Mouse (Mus musculus) urinary bladder, postnatal 10 days (tissue): ENCODE results near the gene Chpf.
A peak's percentile ranks its signal among the peaks of the same experiment; 100 is the strongest.

ENCODE experiments used
- DNase-seq: peaks from one replicate; pipeline ENCODE4 v3.0.0; 2022; ENCODE audit warnings: low spot score

Gene Chpf

DNA sequence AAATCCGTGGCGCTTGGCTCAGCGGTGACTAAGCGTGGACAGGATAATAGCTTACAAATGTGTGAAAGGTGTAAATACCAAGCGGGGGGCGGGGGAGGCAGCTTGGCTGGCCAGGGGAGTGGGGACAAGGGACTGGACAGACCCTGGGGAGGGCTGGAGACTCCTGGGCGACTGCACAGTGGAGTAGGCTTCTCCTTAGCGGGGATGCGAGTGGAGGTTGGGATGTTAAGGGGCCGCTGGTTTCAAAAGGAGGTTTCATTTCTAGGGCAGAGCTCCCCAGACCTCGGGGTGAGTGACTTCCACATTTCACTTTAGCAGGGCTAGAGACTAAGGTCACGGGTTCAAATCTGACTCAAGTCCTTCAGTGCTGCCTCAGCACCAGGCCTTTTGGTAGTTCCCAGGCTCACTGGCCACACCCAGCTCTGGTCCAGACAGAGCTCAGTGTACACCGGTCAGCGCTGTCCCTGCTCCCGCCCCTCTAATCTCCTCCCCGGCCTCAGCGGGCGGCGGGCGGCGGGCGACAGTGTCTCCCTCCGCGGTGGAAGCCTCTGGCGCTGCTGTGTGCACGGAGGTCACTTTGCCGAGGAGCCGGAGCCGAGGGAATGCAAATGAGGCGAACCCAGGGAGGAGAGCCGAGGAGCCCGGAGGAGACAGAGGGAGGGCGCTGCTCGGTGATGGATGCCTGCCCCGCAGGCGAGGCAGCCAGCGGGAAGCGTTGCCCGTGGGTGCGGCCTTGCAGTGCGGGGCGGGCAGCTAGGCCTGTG, 20.9 kb downstream of the Chpf start:
- no peak for DNase-seq

DNA sequence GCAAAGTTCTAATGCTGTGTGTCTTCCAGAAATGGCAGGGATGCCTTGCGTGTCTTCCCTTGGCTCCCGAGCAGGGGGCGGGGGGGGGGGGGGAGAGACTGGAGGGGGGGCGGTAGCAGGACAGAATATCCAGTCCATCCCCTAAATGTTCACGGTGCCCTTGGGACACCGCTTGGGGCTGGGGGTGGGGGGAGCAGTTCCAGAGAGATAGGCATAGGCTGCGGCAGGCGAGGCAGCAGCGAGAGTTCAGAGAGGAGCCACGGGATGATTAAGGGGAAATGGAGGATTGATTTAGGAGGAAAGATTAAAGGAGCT, 21.4 kb downstream of the Chpf start:
- DNase-seq: no peak

GRCm38 (mm10) chr1:75456746-75457564, 22.2 kb downstream of the Chpf start:
- DNase-seq: no peak

DNA sequence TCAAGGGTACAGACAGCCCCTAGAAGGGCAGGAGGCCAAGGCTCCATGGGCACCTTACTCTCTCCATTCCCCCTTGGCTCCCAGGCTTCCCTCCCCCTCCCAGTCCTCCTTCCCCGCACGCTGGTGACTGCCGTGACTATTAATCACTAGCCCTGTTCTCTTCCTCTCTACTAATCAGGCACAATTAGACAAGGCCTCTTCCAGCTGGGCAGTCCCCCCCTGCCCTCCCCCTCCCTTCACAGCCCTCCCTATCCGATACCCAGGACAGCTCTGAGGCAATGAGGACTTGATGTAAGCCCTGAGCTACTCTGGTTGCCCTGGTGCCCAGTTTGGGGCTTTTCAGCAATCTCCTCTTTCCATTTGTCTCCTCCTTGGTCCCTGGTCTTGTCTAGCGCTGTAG, 23.2 kb downstream of the Chpf start:
- no peak for DNase-seq

- DNase-seq: no peak
Measured at GRCm38 (mm10) chr1:75455433-75455832, 23.7 kb downstream of the Chpf start.

- DNase-seq: no peak
Measured at GRCm38 (mm10) chr1:75451900-75452299, 27.2 kb downstream of the Chpf start.

GRCm38 (mm10) chr1:75450314-75451005, 28.6 kb downstream of the Chpf start, which contains the start of gene Asic4:
Asic4 (plus strand) TSS chr1:75450436.
- no peak for DNase-seq

- DNase-seq: no peak
Measured at GRCm38 (mm10) chr1:75449377-75450135, 29.6 kb downstream of the Chpf start.

DNA sequence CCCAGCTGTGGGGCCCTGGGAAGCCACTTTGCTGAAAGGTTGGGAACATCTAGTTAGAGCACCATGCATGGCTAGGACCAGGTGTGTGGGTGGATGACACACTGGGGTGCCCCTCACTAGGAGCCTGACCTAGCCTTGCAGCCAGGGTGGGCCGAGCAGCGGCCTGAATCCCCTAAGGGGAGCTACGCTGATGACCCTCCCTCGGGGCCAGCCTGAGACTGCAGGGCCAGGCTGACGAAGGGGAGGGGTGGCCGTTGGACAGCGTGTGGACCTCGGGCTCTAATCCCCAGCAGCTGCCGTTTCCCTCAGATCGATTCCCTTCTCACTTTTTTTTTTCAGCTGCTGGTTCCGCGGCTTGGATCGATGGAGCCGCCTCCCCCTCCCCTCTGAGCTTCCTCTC, 30.2 kb downstream of the Chpf start:
- DNase-seq: no peak

- no peak for DNase-seq
Measured at GRCm38 (mm10) chr1:75448052-75448431, 31.1 kb downstream of the Chpf start.

- no peak for DNase-seq
Measured at GRCm38 (mm10) chr1:75447265-75448051, 31.6 kb downstream of the Chpf start.

GRCm38 (mm10) chr1:75446656-75447055, 32.5 kb downstream of the Chpf start:
- no peak for DNase-seq

DNA sequence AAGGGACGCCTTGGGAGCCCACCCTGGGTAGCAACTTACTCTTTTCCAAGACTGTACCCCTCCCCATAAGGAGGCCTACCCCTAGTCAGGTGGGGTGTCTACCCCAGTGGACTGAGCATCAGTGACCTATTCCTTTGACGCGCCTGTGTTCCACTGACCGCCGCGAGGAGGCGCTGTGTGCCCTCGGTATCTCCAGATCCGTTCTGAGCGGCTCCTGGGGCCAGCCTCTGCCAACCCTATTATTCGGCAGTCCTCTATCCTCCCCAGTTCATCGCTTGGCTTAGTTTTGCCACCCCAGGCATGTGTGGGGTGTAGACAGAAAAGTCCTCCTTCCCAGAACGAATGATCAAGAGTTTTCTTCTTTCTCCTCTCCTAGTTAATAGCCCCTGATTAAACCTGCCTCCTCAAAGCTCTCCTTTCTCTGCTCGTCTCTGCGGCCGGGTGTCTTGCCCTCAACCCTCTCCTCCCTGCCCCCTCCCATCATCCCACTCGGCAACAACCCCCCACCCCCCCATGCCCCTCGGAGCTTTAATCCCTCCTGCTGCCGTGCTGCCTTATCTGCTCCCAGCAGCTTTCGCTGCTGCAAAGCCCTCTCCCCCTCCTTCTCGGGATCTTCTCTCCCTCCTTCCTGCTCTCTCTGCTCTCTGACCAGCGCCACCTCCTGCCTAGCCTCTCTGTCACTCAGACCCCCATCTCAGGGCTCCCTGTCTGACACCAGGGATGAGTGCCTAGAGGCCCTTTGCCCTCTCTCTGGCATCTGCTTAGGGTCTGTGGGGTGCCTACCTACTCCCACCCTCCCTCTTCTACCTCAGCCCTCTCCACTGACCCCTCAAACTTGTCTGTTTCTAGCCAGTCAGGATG, 33.1 kb downstream of the Chpf start:
- peak; percentile 57 for DNase-seq

DNA sequence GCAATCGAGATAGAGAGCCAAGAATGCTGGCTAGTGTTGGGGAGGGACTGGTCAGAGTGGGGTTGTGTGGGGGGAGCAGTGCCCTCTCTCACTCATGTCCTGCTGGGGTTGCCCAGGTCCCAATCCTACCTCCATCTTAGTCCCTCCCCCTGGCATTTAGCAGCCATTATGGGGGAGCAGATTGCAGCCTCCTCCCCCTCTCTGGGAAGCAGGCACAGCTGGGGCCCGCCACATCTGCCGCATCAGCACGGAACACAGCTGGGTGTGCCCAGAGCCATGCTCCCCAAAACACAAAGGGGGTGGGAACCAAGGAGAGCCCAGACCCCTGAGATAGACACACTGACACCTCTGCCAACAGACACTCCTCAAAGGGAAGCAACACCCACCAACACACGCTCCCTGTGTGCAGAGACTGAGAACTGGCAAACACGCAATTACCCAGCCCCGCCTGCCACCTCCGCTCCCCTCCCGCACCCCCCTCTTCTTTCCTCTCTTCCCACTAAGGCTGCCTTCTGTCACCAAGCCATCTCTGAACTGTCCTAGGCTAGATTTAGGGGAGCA, 33.9 kb downstream of the Chpf start:
- no peak for DNase-seq

- DNase-seq: no peak
Measured at GRCm38 (mm10) chr1:75444208-75444607, 34.9 kb downstream of the Chpf start.

DNA sequence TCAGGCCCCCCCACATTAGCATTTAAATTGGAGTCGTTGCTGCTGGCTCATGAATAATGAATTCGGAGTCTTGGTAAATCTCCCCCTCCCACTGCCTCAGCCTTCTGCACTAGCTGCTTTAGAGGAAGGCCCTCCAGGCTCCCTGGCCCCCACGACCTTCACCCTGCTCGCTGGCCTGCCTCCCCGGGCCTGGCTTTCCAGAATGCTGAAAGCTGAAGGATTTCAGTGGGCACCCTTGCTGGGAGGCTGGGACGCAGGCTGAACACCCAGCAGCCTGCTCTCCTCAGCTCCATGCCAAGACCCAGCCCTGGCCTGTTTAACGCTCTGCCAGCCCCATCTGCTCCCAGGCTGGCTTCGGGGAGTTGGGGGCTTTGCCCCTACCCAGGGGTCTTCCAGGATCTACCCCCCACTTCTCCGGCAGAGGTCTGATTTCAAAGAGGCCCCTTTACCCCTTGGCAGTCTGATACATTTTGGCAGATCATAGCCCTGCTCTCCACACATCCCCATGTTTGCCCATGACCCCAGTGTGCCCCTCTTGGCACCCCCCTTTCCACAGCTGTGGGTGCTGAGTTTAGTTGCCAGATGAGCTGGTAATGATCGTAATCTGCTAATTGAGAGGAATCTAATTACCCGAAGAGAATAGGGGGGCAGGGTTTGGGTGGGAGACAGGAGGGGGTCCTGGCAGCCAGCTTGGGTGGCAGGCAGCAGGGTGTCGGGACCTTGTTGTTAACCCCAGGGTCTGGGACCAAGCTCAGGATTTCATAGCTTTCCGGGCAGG, 35.7 kb downstream of the Chpf start:
- no peak for DNase-seq

DNA sequence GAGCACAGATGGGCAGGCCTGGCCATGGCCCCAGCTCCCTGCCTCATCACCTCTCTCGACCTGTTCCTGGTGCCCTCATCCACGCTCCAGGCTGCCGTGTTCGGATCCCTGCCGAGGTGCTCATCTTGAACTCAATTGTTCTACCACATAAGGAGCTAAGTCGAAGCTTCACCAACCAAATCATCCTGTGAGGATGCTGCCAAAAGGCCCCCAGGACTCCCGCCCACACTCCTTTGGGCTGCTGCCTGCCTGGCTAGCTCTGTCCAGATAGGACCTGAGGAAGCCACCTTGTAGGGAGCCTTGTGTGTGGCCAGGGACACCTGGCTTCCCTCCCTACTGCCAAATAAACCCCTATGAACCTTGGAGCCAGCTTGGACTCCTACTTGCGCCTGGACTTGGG, 36.3 kb downstream of the Chpf start:
- DNase-seq: no peak

- no peak for DNase-seq
Measured at GRCm38 (mm10) chr1:75442171-75442570, 36.9 kb downstream of the Chpf start.

- DNase-seq: no peak
Measured at GRCm38 (mm10) chr1:75441471-75441996, 37.6 kb downstream of the Chpf start.
